Mouse (Mus musculus) embryonic facial prominence, embryonic 12.5 days (tissue): ENCODE results near the gene Txndc12. TPM values are rescaled to one million over a fixed set of nuclear protein-coding genes. Genes with fewer than 3 reads are reported as not detected.
A peak's percentile ranks its signal among the peaks of the same experiment; 100 is the strongest.

Experiments used
- ATAC-seq: fragments of 200-750 bp; cut with Nextera tagmentation; 2 replicates; pipeline ENCODE4 v1.8.0; 2017; ENCODE audit not compliant: insufficient number of reproducible peaks, insufficient read depth, low FRiP score, low TSS enrichment
- H3K27ac ChIP-seq: fragments of 300-500 bp; sonication (generic); 2 replicates; pipeline ENCODE4 v1.5.1; 2016; ENCODE audit warnings: mild to moderate bottlenecking
- H3K27me3 ChIP-seq: fragments of 300-500 bp; sonication (generic); 2 replicates; pipeline ENCODE4 v1.6.1; 2016; ENCODE audit warnings: mild to moderate bottlenecking, moderate library complexity
- H3K36me3 ChIP-seq: fragments of 300-500 bp; sonication (generic); 2 replicates; pipeline ENCODE4 v1.6.1; 2016; ENCODE audit warnings: mild to moderate bottlenecking
- H3K4me1 ChIP-seq: fragments of 300-500 bp; sonication (generic); 2 replicates; pipeline ENCODE4 v1.6.1; 2016
- H3K4me2 ChIP-seq: fragments of 300-500 bp; sonication (generic); replicated peaks from 2 replicates; pipeline ENCODE4 v1.6.1; 2016; ENCODE audit warnings: mild to moderate bottlenecking, moderate library complexity
- H3K4me3 ChIP-seq: fragments of 300-500 bp; sonication (generic); 2 replicates; pipeline ENCODE4 v1.5.1; 2016; ENCODE audit warnings: mild to moderate bottlenecking
- H3K9ac ChIP-seq: fragments of 300-500 bp; sonication (generic); 2 replicates; pipeline ENCODE4 v1.6.1; 2016; ENCODE audit warnings: mild to moderate bottlenecking, moderate library complexity
- H3K9me3 ChIP-seq: fragments of 300-500 bp; sonication (generic); 2 replicates; pipeline ENCODE4 v1.6.1; 2016; ENCODE audit warnings: mild to moderate bottlenecking, moderate library complexity
- WGBS: fragments of 180-500 bp; shearing (Covaris S2); methylation state at CpG from one replicate; pipeline ENCODE4 v1.1.7; 2016; 5-methylcytosine and 5-hydroxymethylcytosine counted together
- polyA plus RNA-seq: library from polyadenylated mRNA; unstranded; fragments of >200 nt; fragmentation: Nextera tagmentation; extraction: Ambion mirVana; gene quantifications from 2 replicates; pipeline ENCODE4 v1.2.1, GENCODE M21; 2016

Txndc12 gene
- 114 and 118 TPM in 2 replicates for polyA plus RNA-seq

GRCm38 (mm10) chr4:108834115-108834970, at the start of gene Txndc12:
Txndc12 (plus strand) TSS chr4:108834601.
- WGBS = under 1% methylated on average over 34 of the region's 34 CpGs
- ATAC-seq = peak; percentile 84
- H3K9ac ChIP-seq = peak within 1 kb of the TSS; percentile 98
- peaks cover 7% of the 10 kb centered on the region for H3K36me3 ChIP-seq
- H3K4me3 ChIP-seq = peak within 1 kb of the TSS; percentile 95
- H3K9me3 ChIP-seq = no peaks in the 10 kb centered on the region
- H3K27ac ChIP-seq = peak within 1 kb of the TSS; percentile 99
- H3K4me2 ChIP-seq = peak within 1 kb of the TSS; percentile 63
- H3K27me3 ChIP-seq = no peaks in the 10 kb centered on the region
- H3K4me1 ChIP-seq = peaks cover 25% of the 10 kb centered on the region

DNA sequence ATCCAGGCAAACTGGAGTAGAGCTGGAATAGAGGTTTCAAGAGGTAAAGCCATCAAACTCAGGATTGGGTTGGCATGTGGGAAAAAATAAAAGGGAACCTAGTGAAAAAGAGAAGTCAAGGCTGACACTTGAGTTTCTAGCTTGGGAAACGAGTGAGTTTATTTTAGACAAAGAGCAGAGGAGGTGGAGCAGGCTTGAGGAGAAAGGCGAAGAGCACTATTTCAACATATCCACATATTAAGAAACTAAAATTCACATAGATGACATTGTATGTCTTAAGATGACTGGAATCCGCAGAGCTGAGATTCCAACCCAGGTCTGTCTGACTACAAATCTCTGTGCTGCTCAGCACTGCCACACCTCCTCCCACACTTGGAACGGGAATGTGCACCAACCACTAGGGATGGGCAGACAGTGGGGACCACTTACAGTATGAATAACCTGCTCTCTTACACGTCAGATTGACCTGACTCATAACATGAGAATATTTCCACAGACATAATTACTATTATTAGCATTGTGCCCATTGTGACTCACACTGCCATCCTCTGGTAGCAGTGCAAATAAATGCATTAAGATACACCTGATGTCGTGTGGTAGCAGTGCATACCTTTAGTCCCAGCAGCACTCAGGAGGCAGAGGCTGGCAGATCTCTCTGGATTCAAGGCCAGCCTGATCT, 45.0 kb upstream of the Txndc12 start:
- H3K4me3 ChIP-seq = no peak overlapping the region
- H3K4me1 ChIP-seq = no peaks in the 10 kb centered on the region
- no peak overlapping the region for H3K27ac ChIP-seq
- no peak overlapping the region for H3K4me2 ChIP-seq
- 80% methylated on average over 6 of the region's 6 CpGs for WGBS
- H3K27me3 ChIP-seq = no peaks in the 10 kb centered on the region
- H3K9ac ChIP-seq = no peak overlapping the region
- ATAC-seq = no peak
- no peaks in the 10 kb centered on the region for H3K36me3 ChIP-seq
- H3K9me3 ChIP-seq = no peaks in the 10 kb centered on the region

GRCm38 (mm10) chr4:108790507-108790906, 43.9 kb upstream of the Txndc12 start:
- no peaks in the 10 kb centered on the region for H3K4me1 ChIP-seq
- H3K4me2 ChIP-seq = no peak overlapping the region
- no peaks in the 10 kb centered on the region for H3K27me3 ChIP-seq
- H3K9ac ChIP-seq = no peak overlapping the region
- no peaks in the 10 kb centered on the region for H3K9me3 ChIP-seq
- H3K4me3 ChIP-seq = no peak overlapping the region
- ATAC-seq = no peak
- no peaks in the 10 kb centered on the region for H3K36me3 ChIP-seq
- H3K27ac ChIP-seq = no peak overlapping the region
- WGBS = 70% methylated on average over 1 of the region's 1 CpGs

- ATAC-seq = no peak
- no peaks in the 10 kb centered on the region for H3K4me1 ChIP-seq
- no peak overlapping the region for H3K9ac ChIP-seq
- H3K27me3 ChIP-seq = no peaks in the 10 kb centered on the region
- WGBS = 50% methylated on average over 1 of the region's 1 CpGs
- H3K4me2 ChIP-seq = no peak overlapping the region
- no peaks in the 10 kb centered on the region for H3K9me3 ChIP-seq
- H3K36me3 ChIP-seq = no peaks in the 10 kb centered on the region
- no peak overlapping the region for H3K4me3 ChIP-seq
- H3K27ac ChIP-seq = no peak overlapping the region
Measured at GRCm38 (mm10) chr4:108793941-108794340, 40.5 kb upstream of the Txndc12 start.

DNA sequence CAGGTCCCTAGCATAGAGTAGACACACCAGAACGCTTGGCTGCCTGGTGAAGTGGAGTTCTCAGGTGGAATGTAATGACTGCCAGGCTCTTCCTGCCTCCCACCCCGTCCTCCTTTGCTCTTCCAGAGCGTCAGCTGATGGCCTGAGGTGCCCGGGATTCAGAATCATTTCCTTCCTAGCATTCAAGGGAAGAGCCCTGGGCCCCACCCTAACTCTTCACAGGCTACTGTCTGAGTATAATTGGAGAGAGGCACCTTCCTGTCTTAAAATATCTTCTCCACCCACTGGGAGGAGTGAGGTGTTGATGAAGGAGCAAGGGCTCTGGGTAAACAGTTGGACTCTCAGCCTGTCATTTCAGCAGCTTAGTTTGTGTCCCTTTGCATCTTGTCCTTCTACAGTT, 37.7 kb upstream of the Txndc12 start:
- ATAC-seq = no peak
- H3K4me1 ChIP-seq = no peaks in the 10 kb centered on the region
- WGBS = 31% methylated on average over 4 of the region's 4 CpGs
- no peak overlapping the region for H3K4me2 ChIP-seq
- no peak overlapping the region for H3K9ac ChIP-seq
- H3K4me3 ChIP-seq = no peak overlapping the region
- H3K27me3 ChIP-seq = no peaks in the 10 kb centered on the region
- H3K27ac ChIP-seq = no peak overlapping the region
- no peaks in the 10 kb centered on the region for H3K9me3 ChIP-seq
- H3K36me3 ChIP-seq = no peaks in the 10 kb centered on the region

DNA sequence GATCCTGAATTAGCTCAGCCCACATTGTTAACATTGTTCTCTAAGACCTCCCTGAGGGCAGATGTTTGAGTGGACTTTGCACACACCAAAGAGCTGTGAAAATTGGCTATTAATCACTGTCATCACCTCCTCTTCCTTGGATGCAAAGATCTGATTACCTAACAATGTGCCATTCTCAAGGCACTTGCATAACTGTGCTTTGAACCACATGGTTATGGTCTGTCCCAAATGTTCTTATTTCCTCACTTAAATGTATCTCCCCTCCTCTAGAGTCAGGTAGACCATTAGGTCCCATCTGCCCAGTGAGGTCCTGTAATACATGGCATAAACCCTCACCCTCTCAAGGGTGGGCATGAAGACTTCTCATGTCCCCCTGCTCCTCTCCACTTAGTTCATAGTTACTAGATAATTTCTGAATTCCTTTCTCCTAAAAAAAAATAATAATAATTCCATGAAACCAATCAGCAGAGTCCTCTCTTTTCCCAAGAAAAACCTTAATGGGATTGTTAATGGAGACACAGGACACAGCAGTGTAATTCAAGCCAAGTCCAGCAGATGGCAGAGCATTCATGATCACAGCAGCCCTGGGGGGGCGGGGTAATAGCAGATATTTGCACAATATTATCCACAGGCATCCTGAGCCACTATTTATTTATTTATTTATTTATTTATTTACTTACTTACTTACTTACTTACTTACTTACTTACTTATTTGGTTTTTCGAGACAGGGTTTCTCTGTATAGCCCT, 36.1 kb upstream of the Txndc12 start:
- no peak for ATAC-seq
- Histone ChIP-seq H3K27me3 (no peaks in the 10 kb centered on the region), H3K27ac (no peak overlapping the region), H3K4me2 (no peak overlapping the region), H3K36me3 (no peaks in the 10 kb centered on the region), H3K4me3 (no peak overlapping the region), H3K9ac (no peak overlapping the region), H3K9me3 (no peaks in the 10 kb centered on the region), H3K4me1 (no peaks in the 10 kb centered on the region)
- WGBS = 54% methylated on average over 2 of the region's 2 CpGs

- Histone ChIP-seq H3K9ac (no peak overlapping the region), H3K4me2 (no peak overlapping the region), H3K9me3 (no peaks in the 10 kb centered on the region), H3K27ac (no peak overlapping the region), H3K4me3 (no peak overlapping the region), H3K36me3 (no peaks in the 10 kb centered on the region), H3K27me3 (no peaks in the 10 kb centered on the region), H3K4me1 (no peaks in the 10 kb centered on the region)
- WGBS = 86% methylated on average over 2 of the region's 2 CpGs
- ATAC-seq = no peak
Measured at GRCm38 (mm10) chr4:108803535-108803934, 30.9 kb upstream of the Txndc12 start.

DNA sequence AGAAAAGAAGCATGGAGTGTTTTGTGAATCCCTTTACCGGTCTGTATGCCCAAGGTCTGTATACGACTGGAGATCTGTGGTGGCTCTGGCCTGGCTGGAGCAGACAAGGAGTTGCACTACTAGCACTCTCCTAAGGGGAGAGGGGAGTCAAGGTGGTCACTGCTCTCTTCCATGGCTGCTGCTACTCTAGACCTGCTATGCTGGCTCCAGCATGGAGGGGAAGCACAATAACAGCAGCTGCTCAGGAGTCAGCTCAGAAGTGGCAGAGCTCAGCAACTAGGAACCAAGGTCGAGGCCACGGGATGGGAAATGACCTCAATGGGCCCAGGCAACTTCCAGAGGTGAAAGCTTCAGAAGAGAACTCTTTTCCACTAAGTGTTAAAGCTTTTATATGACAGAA, 23.3 kb upstream of the Txndc12 start:
- Histone ChIP-seq H3K4me3 (no peak overlapping the region), H3K36me3 (peaks cover 14% of the 10 kb centered on the region), H3K9ac (no peak overlapping the region), H3K27ac (no peak overlapping the region), H3K9me3 (no peaks in the 10 kb centered on the region), H3K4me1 (no peaks in the 10 kb centered on the region), H3K4me2 (no peak overlapping the region), H3K27me3 (no peaks in the 10 kb centered on the region)
- WGBS = 63% methylated on average over 4 of the region's 4 CpGs
- no peak for ATAC-seq

GRCm38 (mm10) chr4:108811550-108811949, 22.9 kb upstream of the Txndc12 start:
- WGBS = 76% methylated on average over 6 of the region's 6 CpGs
- H3K4me3 ChIP-seq = no peak overlapping the region
- no peak overlapping the region for H3K4me2 ChIP-seq
- no peaks in the 10 kb centered on the region for H3K27me3 ChIP-seq
- no peaks in the 10 kb centered on the region for H3K4me1 ChIP-seq
- peaks cover 14% of the 10 kb centered on the region for H3K36me3 ChIP-seq
- H3K9ac ChIP-seq = no peak overlapping the region
- no peaks in the 10 kb centered on the region for H3K9me3 ChIP-seq
- no peak for ATAC-seq
- H3K27ac ChIP-seq = no peak overlapping the region

DNA sequence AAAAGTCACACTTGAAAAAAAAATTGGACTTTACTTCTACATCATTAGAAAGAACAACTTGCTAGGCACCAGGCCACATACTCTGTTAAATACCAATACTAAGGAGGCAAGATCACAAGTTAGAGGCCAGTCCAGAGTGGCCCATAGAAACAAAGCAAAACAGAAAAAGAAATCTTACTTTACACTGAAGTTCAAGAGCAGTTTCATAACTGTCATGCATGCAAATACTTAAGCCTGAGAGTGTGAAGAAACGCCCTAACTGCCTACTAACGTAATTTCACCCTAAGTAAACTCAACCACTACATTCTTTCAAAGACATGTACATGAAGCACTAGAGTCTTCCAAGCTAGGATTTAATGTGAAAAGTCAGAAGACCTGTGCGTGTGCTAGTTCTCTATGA, 8.7 kb upstream of the Txndc12 start:
- peaks cover 72% of the 10 kb centered on the region for H3K36me3 ChIP-seq
- H3K4me3 ChIP-seq = no peak overlapping the region
- H3K9me3 ChIP-seq = no peaks in the 10 kb centered on the region
- no peak overlapping the region for H3K27ac ChIP-seq
- 92% methylated on average over 3 of the region's 3 CpGs for WGBS
- H3K9ac ChIP-seq = no peak overlapping the region
- no peak overlapping the region for H3K4me2 ChIP-seq
- no peaks in the 10 kb centered on the region for H3K27me3 ChIP-seq
- ATAC-seq = no peak
- H3K4me1 ChIP-seq = no peaks in the 10 kb centered on the region

DNA sequence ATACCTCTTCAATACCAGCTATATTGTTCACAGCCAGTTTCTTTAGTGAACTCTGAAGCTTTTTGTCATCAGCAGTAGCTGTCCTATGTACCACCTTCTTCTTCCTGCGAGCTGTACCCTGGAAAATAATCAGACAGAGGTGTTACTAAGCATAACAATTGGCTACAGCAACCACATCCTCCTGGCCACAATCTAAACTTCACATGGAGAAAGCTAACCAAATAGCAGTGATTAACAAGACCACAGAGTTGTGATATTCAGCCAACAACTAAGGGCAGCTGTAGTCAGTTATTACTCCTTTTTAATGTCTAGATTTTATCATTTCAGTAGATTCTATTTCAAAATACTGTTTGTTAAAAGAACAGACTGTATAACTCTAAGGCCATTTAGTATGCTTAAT, 8.3 kb upstream of the Txndc12 start:
- Histone ChIP-seq H3K36me3 (peaks cover 68% of the 10 kb centered on the region), H3K27ac (no peak overlapping the region), H3K9me3 (no peaks in the 10 kb centered on the region), H3K9ac (no peak overlapping the region), H3K27me3 (no peaks in the 10 kb centered on the region), H3K4me3 (no peak overlapping the region), H3K4me2 (no peak overlapping the region), H3K4me1 (no peaks in the 10 kb centered on the region)
- WGBS = 84% methylated on average over 1 of the region's 1 CpGs
- ATAC-seq = no peak
